Mouse (Mus musculus): ENCODE measurements around the gene Dtl. TPM values are rescaled to one million over a fixed set of nuclear protein-coding genes. Genes with fewer than 3 reads are reported as not detected.
"Not testable (repeated sequence)": the region's sequence is repeated elsewhere in the genome, so short reads cannot be mapped to it uniquely, and the experiment has no call there.

The Dtl gene
- total RNA-seq, 2 experiments from 2014 or later = 7.8 to 11.9 TPM

GRCm38 (mm10) chr1:191519329-191520066 lies 55.8 kb downstream of the Dtl start:
- no peak for DNase-seq

DNA sequence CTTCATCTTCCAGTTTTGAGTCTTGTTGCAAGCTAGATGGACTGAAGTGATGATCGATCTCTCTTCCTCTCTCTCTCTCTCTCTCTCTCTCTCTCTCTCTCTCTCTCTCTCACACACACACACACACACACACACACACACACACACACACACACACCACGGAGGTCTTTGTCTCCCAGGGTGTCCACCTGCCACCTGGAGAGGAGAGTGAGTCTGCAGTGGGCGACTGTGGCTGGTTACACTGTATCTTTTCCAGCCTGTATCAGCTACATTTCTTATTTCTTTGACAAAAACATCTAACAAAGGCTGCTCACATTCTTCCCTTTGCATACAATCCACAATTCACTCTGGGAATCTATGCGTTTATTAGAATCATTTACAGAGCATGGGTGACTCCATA lies 56.4 kb downstream of the Dtl start:
- no peak for DNase-seq

- DNase-seq = no peak
Measured at GRCm38 (mm10) chr1:191517969-191518368, 57.4 kb downstream of the Dtl start.

GRCm38 (mm10) chr1:191517056-191517455 lies 58.3 kb downstream of the Dtl start:
- DNase-seq = no peak

- not testable (repeated sequence) for DNase-seq
Measured at GRCm38 (mm10) chr1:191516351-191516750, 59.0 kb downstream of the Dtl start.

DNA sequence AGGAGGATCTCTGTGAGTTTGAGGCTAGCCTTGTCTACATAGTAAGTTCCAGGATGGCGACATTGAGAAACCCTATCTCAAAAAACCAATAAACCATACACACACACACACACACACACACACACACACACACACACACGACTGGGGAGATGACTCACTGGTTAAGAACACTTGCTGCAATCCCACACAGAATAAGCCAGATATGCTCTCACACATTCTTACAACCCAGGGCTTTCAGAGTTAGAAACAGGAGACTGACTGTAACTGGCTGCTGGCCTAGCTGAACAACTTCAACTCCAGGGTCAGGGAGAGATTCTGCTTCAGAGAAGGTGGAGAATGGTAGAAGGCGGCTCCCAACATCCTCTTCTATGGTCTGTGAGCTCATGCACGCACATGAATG lies 62.1 kb downstream of the Dtl start:
- no peak for DNase-seq

DNA sequence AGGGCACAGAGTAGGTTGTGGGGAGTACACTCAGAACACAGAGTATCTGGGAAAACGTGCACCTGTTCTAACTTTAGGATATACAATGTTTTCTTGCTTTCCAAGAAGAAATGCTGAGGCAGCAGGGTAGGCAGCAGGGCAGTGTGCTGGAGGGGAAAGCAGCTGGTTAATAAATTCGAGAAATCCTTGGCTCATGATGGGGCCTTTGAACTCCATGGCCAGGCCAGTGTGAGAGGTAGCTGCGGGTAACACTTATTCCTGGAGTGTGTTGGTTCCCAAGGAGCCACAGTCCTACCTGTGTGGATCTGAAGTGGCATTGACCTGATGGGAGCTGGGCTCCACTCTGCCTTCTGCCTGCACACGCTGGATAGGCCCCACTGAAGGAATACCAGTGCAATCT lies 63.0 kb downstream of the Dtl start:
- DNase-seq = no peak

DNA sequence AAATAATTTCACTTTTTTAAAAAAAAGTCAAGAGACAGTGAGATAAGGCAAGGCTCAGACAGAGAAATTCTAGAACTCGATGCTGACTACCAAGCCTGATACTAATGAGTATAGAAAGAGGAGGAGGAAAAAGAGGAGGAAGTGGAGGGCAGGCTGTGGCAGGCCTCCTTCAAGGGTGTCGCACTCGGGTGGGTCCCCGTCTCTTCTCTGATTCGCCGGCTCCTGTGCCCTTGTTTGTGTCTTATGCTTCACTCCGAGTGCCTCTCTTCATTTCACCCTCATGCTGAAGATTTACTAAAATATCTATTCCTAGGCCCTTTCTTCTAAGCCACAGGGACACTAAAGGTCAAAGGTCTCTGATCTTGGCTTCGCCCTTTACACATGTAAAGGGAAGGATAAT lies 63.8 kb downstream of the Dtl start:
- no peak for DNase-seq

GRCm38 (mm10) chr1:191509865-191510264 lies 65.5 kb downstream of the Dtl start:
- DNase-seq = no peak

- peak; percentile 26 for DNase-seq
Measured at GRCm38 (mm10) chr1:191509131-191509530, 66.2 kb downstream of the Dtl start.

- no peak for DNase-seq
Measured at GRCm38 (mm10) chr1:191506791-191507190, 68.6 kb downstream of the Dtl start.

- no peak for DNase-seq
Measured at GRCm38 (mm10) chr1:191499666-191500065, 75.7 kb downstream of the Dtl start.

- peak; percentile 27 for DNase-seq
Measured at GRCm38 (mm10) chr1:191498271-191498955, 76.9 kb downstream of the Dtl start.

DNA sequence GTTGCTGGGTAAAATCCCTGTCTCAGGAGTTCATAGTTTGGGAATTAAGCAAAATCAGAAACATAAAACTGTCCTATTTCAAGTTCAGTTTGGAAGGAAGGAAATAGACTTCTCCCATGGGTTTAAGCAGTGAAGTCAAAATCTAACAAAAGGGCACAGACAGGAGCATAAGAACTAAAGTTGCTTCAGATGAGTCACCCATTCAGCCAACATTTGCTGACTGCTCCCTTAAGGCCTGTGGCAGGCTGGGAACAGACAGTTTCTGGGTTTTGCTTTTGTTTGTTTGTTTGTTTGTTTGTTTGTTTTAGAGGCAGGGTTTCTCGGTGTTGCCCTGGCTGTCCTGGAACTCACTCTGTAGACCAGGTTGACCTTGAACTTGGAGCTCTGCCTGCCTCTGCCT lies 78.7 kb downstream of the Dtl start:
- no peak for DNase-seq

DNA sequence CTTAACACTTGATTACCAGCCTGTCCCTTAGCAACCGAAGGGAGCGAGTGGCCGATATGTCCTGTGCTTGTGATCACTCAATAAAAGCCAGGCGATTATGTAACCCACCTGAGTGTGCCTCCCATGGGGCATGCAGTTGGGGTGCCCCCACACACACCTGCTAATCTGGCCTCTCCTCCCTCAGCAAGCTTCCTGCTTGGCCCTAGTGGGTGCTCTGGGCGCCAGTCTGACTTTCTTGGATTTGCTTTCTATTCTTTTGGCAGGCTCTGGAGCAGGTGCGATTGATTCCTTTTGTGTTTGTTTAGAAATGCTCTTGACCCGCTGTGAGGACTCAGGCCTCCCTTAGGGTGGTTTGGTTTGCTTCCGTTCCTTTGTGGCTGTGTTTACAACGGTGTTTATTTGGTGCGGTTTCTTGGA lies 80.3 kb downstream of the Dtl start:
- peak; percentile 28 for DNase-seq

- peak; percentile 46 for DNase-seq
Measured at GRCm38 (mm10) chr1:191494303-191494655, 81.1 kb downstream of the Dtl start.

GRCm38 (mm10) chr1:191493476-191494302 lies 81.7 kb downstream of the Dtl start:
- peak; percentile 59 for DNase-seq

DNA sequence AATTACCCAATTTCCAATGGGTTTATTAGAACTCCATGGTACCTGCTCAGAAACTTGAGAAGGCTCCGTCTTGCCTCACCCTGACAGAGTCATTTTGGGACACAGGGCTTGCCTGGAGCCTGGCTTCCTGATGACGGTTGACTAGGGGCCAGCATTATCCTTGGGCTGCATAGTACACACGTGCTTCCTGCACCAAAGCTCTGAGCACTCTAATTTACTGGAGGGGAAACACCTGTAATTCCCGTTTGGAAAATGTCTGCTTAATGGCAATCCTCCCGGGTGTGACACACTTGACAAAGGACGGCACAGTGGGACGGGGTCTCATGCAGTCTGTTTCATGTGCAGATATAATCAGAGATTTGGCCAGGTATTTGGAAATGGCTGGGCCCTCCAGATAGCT lies 84.9 kb downstream of the Dtl start:
- no peak for DNase-seq

Other genes starting within 250 kb of the Dtl start
- gene Tmem206, start 249.6 kb downstream of the Dtl start, total RNA-seq (2021) = 1 to 10 TPM; 5.8 to 6.7 TPM
- 100 to 1,000 TPM; 225 TPM for gene Ppp2r5a, start 172.3 kb downstream of the Dtl start, total RNA-seq (2021)
- gene Ints7, start 92 bp upstream of the Dtl start, total RNA-seq (2021) = 10 to 100 TPM; 33.8 to 36.4 TPM
- 10 to 100 TPM; 67.9 to 74.3 TPM for gene Lpgat1, start 142.3 kb upstream of the Dtl start, total RNA-seq (2021)
- 10 to 100 TPM in 1 of 2 experiments, 1 to 10 TPM in 1; 8.8 to 10.5 TPM for gene Nek2, start 245.9 kb upstream of the Dtl start, total RNA-seq (2021)

All from adrenal gland, postnatal 10 days (tissue).